Mouse (Mus musculus) hematopoietic multipotent progenitor cell, adult 10-12 weeks (in vitro differentiated cells): ENCODE data around the gene Ctsz. TPM values are rescaled to one million over a fixed set of nuclear protein-coding genes. Genes with fewer than 3 reads are reported as not detected.

Source experiments
- polyA plus RNA-seq: library from polyadenylated mRNA; stranded (reverse); fragments of >175 nt; gene quantifications from 2 replicates; pipeline ENCODE4 v1.2.3, GENCODE M21; 2012; ENCODE audit warnings: low replicate concordance

Gene Ctsz
- polyA plus RNA-seq = 162 and 239 TPM in 2 replicates

DNA sequence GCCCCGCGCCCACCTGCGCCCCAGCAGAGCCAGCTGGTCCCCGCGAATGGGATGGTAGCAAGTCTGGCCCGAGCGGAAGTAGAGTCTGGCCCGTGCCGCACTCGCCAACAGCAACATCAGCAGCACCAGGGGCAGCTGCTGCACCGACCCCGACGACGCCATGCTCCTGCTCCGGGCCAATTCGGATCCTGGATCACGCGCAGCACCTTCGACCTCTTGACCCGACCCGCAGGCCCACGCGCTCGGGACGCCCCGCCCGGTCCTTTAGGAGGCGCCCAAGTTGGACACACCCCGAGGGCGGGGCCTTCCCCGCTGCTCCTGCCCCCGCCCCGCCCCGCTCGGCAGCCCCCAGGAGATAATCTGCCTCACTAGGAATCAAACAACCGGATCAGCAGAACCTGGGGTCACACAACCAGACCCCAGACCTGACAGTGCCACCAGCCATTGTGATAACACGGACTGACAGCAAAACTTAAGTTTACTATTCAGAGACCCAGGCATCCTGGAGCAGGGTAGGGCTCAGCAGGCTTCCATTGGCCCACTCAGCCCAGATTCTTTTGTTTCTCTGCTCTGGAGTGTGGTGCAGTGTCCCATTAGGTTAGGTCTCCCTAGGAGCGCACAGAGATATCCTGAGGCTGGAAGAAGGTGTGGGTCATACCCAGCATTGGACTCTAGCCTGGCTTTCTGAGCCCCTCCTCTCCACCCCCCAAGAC lies at the start of gene Ctsz:
TSS of gene Ctsz (minus strand) at position 303 of the 713 bp plus-strand sequence.

DNA sequence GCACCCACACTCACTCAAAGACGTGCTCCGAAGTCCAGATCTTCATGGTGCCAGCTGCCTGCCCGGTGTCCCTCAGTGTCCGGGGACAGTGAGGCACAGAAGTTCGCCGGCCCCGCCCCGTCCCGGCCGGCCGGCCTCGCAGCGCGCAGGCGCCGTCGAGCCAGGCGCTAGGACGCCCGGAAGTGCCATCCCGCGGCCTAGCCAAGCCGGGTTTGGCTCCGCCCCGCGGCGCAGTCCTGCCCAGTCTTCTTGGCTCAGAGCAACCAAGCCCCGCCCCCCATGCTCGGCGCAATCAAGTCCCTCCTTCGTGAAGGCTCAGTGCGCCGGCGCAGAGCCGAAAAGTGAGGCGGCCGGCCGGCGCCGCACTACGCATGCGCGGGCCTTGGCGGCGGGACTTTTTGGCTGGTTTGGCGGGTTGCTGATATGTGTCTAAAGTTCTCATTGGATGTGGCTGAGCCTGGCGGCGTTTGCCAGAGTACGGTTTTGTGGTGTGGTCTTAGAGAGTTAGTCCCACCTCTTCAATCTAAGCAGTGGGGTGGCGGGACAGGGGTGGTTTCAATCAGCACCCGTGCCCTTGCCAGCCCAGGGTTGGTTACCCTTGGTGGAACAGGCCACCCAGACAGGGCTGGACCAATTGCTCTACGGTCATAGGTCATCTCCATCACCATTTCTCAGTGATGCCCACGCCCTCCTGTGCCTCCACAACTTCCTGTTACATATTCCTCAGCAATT lies 34.1 kb upstream of the Ctsz start, which contains the start of gene Prelid3b:
TSS of gene Prelid3b (minus strand) at position 264 of the 732 bp plus-strand sequence.

DNA sequence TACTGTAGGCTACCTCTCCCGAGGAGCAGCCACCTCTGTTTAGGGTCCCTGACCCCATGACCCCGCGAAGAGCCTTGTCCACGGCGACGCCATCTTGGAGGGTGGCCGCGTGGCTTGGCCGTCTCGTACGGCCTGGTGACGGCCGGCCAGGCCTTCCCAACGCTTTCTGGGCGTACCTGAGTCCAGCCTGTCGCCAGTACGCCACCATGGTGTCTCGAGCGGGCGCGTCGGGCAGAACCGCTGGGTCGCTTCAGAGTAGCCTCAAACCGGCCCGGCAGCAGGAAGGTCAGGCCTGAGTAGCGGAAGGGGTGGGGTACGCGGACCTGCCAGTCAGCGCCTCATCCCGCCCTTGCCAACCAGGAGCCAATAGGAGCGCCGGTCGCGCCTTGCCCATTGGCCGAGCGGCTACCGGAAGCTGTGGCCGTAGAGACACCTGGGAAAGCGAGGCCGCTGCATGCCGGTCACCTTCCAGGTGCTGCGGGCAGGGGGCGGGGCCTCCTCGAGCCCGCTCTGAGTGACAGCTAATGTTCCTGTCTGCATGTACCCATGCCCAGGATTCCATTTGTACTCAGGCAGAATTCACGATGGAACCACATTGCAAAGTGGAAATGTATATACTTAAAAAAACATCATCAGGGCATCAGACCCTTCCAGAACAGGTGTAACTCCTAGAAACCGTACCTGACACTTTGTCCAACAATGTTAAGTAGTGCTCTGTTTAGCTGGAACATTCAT lies 25.1 kb upstream of the Ctsz start, which contains the start of gene Atp5e:
TSS of gene Atp5e (minus strand) at position 317 of the 735 bp plus-strand sequence.

DNA sequence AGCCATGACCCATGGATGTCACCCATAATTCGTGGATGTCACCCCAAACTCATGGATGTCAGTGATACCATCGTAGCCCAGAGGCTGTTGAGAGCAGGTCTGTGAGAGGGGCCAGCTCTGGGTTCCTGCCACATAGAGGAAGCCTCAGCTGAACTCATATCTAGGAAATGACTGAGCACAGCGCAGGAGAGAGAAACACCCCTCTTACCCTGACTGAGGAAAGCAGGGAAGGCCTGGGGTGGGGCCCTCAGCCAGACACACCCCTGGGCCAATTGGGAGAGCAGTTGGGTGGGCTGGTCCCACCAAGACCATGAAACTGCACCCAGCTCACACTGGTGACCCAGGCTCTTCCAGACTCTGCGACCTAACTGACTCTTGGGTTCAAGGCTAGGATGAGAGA lies 11.5 kb upstream of the Ctsz start, which contains the start of gene Tubb1:
TSS of gene Tubb1 (plus strand) at position 343 of the 400 bp plus-strand sequence.

DNA sequence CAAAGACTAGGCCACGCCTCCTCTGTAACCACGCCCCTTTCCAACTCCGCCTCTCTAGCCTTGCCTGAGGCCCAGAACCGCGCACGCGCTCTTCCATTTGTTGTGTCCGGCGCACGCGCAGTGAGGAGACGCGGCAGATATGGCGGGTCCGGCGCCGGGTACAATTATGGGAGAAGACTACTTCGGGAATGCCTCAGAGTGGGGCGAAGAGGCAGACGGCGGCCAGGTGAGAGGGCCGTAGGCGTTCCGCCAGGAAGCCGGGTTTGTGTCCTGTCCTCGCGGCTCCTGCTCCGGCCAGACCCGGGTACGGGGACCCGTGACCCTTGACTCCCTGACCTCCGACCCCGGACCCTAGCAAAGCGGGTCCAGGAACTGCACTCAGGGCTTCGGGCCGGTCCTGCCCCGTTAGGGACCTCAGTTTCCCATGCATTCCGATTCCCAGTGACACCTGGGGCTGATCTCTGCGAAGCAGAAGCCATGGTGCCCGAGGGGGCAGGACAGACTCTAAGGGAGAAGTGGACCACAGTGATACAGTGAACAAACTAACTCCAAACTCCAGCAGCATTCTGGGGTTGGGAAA lies 23.0 kb downstream of the Ctsz start, which contains the start of gene Nelfcd:
TSS of gene Nelfcd (plus strand) at position 74 of the 580 bp plus-strand sequence.

Other genes starting within 250 kb of the Ctsz start
- gene Gnas, start 154.7 kb downstream of the Ctsz start, polyA plus RNA-seq = 454 and 603 TPM in 2 replicates
- gene Gm20721, start 92.3 kb downstream of the Ctsz start, polyA plus RNA-seq = 0.41 and 0.44 TPM in 2 replicates
- 33.2 and 48.2 TPM in 2 replicates for gene Nelfcd, start 23.2 kb downstream of the Ctsz start, polyA plus RNA-seq
- 0.31 and 0.71 TPM in 2 replicates for gene Tubb1, start 11.7 kb upstream of the Ctsz start, polyA plus RNA-seq
- 54.2 and 173 TPM in 2 replicates for gene Atp5e, start 25.1 kb upstream of the Ctsz start, polyA plus RNA-seq
- 10.8 and 26.3 TPM in 2 replicates for gene Prelid3b, start 34.0 kb upstream of the Ctsz start, polyA plus RNA-seq
- 13.1 and 19.6 TPM in 2 replicates for gene Zfp831, start 204.5 kb upstream of the Ctsz start, polyA plus RNA-seq